Mouse (Mus musculus): ENCODE data around the gene Cela3b.

Cela3b gene

DNA sequence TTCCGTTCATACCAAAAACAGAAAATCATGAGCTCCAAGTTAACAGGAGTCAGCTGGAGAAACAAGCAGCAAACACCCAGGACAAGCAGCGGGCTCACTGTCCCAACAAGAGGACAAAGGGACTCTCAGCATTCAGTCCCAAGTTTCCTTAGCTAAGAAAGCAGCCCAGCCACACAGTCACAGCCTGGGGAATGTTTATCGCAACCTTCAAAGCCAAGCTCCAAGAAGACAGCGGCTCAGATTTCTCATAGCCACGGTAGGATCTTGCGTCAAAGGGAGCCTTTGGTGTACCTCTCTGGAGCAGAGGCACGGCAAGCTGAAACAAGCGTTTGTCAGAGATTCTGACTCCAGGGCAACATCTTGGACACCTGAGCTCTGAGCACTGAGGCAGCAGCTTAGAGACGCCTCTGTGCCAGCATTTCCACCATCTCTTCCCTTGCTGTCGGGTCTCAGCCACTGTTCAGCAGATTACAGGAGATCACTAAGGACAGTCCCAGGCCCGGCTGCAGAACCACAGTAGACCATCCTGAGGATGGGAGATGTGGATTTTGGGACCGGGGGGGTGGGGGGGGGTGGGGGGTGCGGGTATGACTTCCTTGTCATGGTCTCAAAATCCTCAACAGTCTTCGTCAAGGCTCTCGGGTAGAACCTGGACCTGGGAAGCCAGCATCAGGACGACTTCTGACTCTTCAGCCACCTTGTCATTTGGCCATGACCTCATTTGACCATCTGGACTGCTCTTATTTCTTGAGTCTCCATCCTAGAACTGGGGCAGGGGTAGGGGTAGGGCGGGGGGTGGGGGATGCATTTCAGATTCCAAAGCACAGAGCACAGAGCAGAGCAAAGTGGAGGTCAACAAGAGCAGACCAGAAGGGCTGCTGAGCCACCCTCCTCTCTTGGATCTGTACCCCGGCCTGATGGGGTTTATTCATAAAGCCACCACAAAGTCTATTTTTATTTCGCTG lies 54.7 kb downstream of the Cela3b start:
- no peak for DNase-seq (ENCODE audit: low spot score)

- DNase-seq (ENCODE audit: low spot score) = no peak
Observed at GRCm38 (mm10) chr4:137373711-137374110, 56.6 kb downstream of the Cela3b start.

DNA sequence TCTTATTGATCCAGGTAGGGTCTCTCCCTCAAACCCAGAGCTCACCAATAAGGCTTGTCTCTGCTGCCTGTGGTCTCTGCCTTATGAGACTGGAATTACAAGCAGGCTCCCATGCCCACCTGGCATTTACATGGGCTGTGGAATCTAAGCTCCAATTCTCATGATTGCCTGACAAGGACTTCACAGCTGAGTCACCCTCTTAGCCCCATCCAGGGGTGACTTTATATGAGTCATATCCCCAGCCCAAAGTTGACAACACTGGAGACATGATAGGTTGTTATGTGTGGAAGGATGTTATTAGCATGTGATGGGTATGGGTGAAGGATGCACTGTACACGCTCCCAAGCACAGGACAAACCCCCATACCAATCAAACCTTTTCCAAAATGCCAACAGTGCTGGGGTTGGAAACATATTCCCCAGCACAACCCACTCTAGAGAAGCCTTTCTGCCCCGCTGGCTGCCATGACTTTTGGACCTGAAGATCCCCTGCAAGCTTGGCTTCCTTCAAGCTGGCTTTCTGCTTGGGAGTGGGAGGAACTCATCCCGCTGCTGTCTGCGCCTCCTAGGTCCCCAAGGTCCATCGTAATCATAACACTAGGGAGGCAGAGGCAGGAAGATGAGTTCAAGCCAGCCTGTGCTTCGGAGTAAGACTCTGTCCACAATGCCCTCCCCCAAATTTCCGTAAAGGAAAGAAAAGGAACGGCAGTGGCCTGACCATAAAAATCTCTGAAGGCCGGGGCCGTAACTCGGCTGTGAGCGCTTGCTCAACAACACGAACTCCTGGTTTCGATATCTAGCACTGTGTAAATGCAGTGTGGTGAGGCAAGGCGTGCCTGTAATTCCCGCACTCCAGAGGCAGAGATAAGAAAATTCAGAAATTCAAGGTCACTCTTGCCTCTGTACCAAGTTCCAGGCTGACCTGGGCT lies 58.5 kb downstream of the Cela3b start:
- peak; percentile 40 for DNase-seq (ENCODE audit: low spot score)

All from yolk sac, embryonic 10.5 days (tissue).